Mouse (Mus musculus): ENCODE measurements around the gene Fam107b. TPM values are rescaled to one million over a fixed set of nuclear protein-coding genes. Genes with fewer than 3 reads are reported as not detected.

Fam107b gene
- polyA plus RNA-seq, 1 experiment from 2014 or later, result 17.8 TPM

- no peaks in the 10 kb centered on the region for H3K4me1 ChIP-seq (replicated peaks)
- H3K27me3 ChIP-seq, result no peaks in the 10 kb centered on the region
- no peak overlapping the region for H3K9ac ChIP-seq
- H3K4me2 ChIP-seq, result no peak overlapping the region
- H3K36me3 ChIP-seq, result no peaks in the 10 kb centered on the region
- no peak overlapping the region for H3K27ac ChIP-seq
- no peaks in the 10 kb centered on the region for H3K9me3 ChIP-seq (replicated peaks)
- no peak for ATAC-seq (replicated peaks; ENCODE audit: insufficient number of reproducible peaks, insufficient read depth, low FRiP score, low read depth)
- H3K4me3 ChIP-seq, result no peak overlapping the region
- 50% methylated on average over 8 of the region's 8 CpGs for WGBS
Measured at GRCm38 (mm10) chr2:3608868-3609854, 38.9 kb downstream of the Fam107b start.

- no peaks in the 10 kb centered on the region for H3K36me3 ChIP-seq
- H3K27me3 ChIP-seq, result no peaks in the 10 kb centered on the region
- no peak overlapping the region for H3K4me3 ChIP-seq
- H3K4me1 ChIP-seq (replicated peaks), result no peaks in the 10 kb centered on the region
- no peak overlapping the region for H3K4me2 ChIP-seq
- H3K27ac ChIP-seq, result no peak overlapping the region
- no peak overlapping the region for H3K9ac ChIP-seq
- no peak for ATAC-seq (replicated peaks; ENCODE audit: insufficient number of reproducible peaks, insufficient read depth, low FRiP score, low read depth)
- no peaks in the 10 kb centered on the region for H3K9me3 ChIP-seq (replicated peaks)
- 82% methylated on average over 1 of the region's 1 CpGs for WGBS
Measured at GRCm38 (mm10) chr2:3618446-3618845, 48.2 kb downstream of the Fam107b start.

GRCm38 (mm10) chr2:3621568-3621967 is 51.3 kb downstream of the Fam107b start:
- ATAC-seq (replicated peaks; ENCODE audit: insufficient number of reproducible peaks, insufficient read depth, low FRiP score, low read depth), result no peak
- Histone ChIP-seq H3K36me3 (no peaks in the 10 kb centered on the region), H3K4me3 (no peak overlapping the region), H3K27ac (no peak overlapping the region), H3K9ac (no peak overlapping the region), H3K27me3 (no peaks in the 10 kb centered on the region), H3K4me2 (no peak overlapping the region), H3K4me1 (replicated peaks) (no peaks in the 10 kb centered on the region), H3K9me3 (replicated peaks) (no peaks in the 10 kb centered on the region)
- 50% methylated on average over 6 of the region's 6 CpGs for WGBS

- no peak for ATAC-seq (replicated peaks; ENCODE audit: insufficient number of reproducible peaks, insufficient read depth, low FRiP score, low read depth)
- Histone ChIP-seq H3K9ac (no peak overlapping the region), H3K9me3 (replicated peaks) (no peaks in the 10 kb centered on the region), H3K4me2 (no peak overlapping the region), H3K4me1 (replicated peaks) (no peaks in the 10 kb centered on the region), H3K36me3 (no peaks in the 10 kb centered on the region), H3K27ac (no peak overlapping the region), H3K4me3 (no peak overlapping the region), H3K27me3 (no peaks in the 10 kb centered on the region)
- 84% methylated on average over 2 of the region's 2 CpGs for WGBS
Measured at GRCm38 (mm10) chr2:3622158-3622557, 51.9 kb downstream of the Fam107b start.

- Histone ChIP-seq H3K27me3 (no peaks in the 10 kb centered on the region), H3K27ac (no peak overlapping the region), H3K4me2 (no peak overlapping the region), H3K9me3 (replicated peaks) (no peaks in the 10 kb centered on the region), H3K4me3 (no peak overlapping the region), H3K36me3 (no peaks in the 10 kb centered on the region), H3K4me1 (replicated peaks) (no peaks in the 10 kb centered on the region), H3K9ac (no peak overlapping the region)
- no peak for ATAC-seq (replicated peaks; ENCODE audit: insufficient number of reproducible peaks, insufficient read depth, low FRiP score, low read depth)
- 87% methylated on average over 7 of the region's 7 CpGs for WGBS
Measured at GRCm38 (mm10) chr2:3623207-3623980, 53.1 kb downstream of the Fam107b start.

GRCm38 (mm10) chr2:3623981-3624584 is 53.8 kb downstream of the Fam107b start:
- H3K4me3 ChIP-seq, result no peak overlapping the region
- no peaks in the 10 kb centered on the region for H3K4me1 ChIP-seq (replicated peaks)
- H3K27ac ChIP-seq, result no peak overlapping the region
- 81% methylated on average over 7 of the region's 7 CpGs for WGBS
- H3K9me3 ChIP-seq (replicated peaks), result no peaks in the 10 kb centered on the region
- H3K36me3 ChIP-seq, result no peaks in the 10 kb centered on the region
- ATAC-seq (replicated peaks; ENCODE audit: insufficient number of reproducible peaks, insufficient read depth, low FRiP score, low read depth), result no peak
- H3K27me3 ChIP-seq, result no peaks in the 10 kb centered on the region
- no peak overlapping the region for H3K4me2 ChIP-seq
- H3K9ac ChIP-seq, result no peak overlapping the region

GRCm38 (mm10) chr2:3629096-3629495 is 58.8 kb downstream of the Fam107b start:
- Histone ChIP-seq H3K27me3 (no peaks in the 10 kb centered on the region), H3K36me3 (no peaks in the 10 kb centered on the region), H3K9ac (no peak overlapping the region), H3K4me2 (no peak overlapping the region), H3K9me3 (replicated peaks) (no peaks in the 10 kb centered on the region), H3K4me1 (replicated peaks) (no peaks in the 10 kb centered on the region), H3K27ac (no peak overlapping the region), H3K4me3 (no peak overlapping the region)
- no peak for ATAC-seq (replicated peaks; ENCODE audit: insufficient number of reproducible peaks, insufficient read depth, low FRiP score, low read depth)
- 80% methylated on average over 6 of the region's 6 CpGs for WGBS

GRCm38 (mm10) chr2:3629741-3630140 is 59.5 kb downstream of the Fam107b start:
- Histone ChIP-seq H3K4me3 (no peak overlapping the region), H3K27ac (no peak overlapping the region), H3K9me3 (replicated peaks) (no peaks in the 10 kb centered on the region), H3K27me3 (no peaks in the 10 kb centered on the region), H3K4me2 (no peak overlapping the region), H3K36me3 (no peaks in the 10 kb centered on the region), H3K9ac (no peak overlapping the region), H3K4me1 (replicated peaks) (no peaks in the 10 kb centered on the region)
- no peak for ATAC-seq (replicated peaks; ENCODE audit: insufficient number of reproducible peaks, insufficient read depth, low FRiP score, low read depth)
- WGBS, result 76% methylated on average over 5 of the region's 5 CpGs

GRCm38 (mm10) chr2:3630769-3631477 is 60.6 kb downstream of the Fam107b start:
- Histone ChIP-seq H3K9ac (no peak overlapping the region), H3K9me3 (replicated peaks) (no peaks in the 10 kb centered on the region), H3K36me3 (no peaks in the 10 kb centered on the region), H3K4me3 (no peak overlapping the region), H3K27me3 (no peaks in the 10 kb centered on the region), H3K4me1 (replicated peaks) (no peaks in the 10 kb centered on the region), H3K27ac (no peak overlapping the region), H3K4me2 (no peak overlapping the region)
- no peak for ATAC-seq (replicated peaks; ENCODE audit: insufficient number of reproducible peaks, insufficient read depth, low FRiP score, low read depth)
- WGBS, result 85% methylated on average over 5 of the region's 5 CpGs

- Histone ChIP-seq H3K4me2 (no peak overlapping the region), H3K4me3 (no peak overlapping the region), H3K27me3 (no peaks in the 10 kb centered on the region), H3K27ac (no peak overlapping the region), H3K36me3 (no peaks in the 10 kb centered on the region), H3K9ac (no peak overlapping the region), H3K9me3 (replicated peaks) (no peaks in the 10 kb centered on the region), H3K4me1 (replicated peaks) (no peaks in the 10 kb centered on the region)
- WGBS, result 79% methylated on average over 9 of the region's 9 CpGs
- no peak for ATAC-seq (replicated peaks; ENCODE audit: insufficient number of reproducible peaks, insufficient read depth, low FRiP score, low read depth)
Measured at GRCm38 (mm10) chr2:3633137-3633536, 62.8 kb downstream of the Fam107b start.

- Histone ChIP-seq H3K36me3 (no peaks in the 10 kb centered on the region), H3K27ac (no peak overlapping the region), H3K4me3 (no peak overlapping the region), H3K9ac (no peak overlapping the region), H3K4me2 (no peak overlapping the region), H3K27me3 (no peaks in the 10 kb centered on the region), H3K4me1 (replicated peaks) (no peaks in the 10 kb centered on the region), H3K9me3 (replicated peaks) (no peaks in the 10 kb centered on the region)
- no peak for ATAC-seq (replicated peaks; ENCODE audit: insufficient number of reproducible peaks, insufficient read depth, low FRiP score, low read depth)
- WGBS, result 83% methylated on average over 5 of the region's 5 CpGs
Measured at GRCm38 (mm10) chr2:3636771-3637170, 66.5 kb downstream of the Fam107b start.
